Mouse (Mus musculus) neural tube, postnatal 0 days (tissue): ENCODE measurements around the gene Xlr3b. TPM values are rescaled to one million over a fixed set of nuclear protein-coding genes. Genes with fewer than 3 reads are reported as not detected.

Experiments used
- polyA plus RNA-seq: library from polyadenylated mRNA; unstranded; fragments of >200 nt; fragmentation: Nextera tagmentation; extraction: Ambion mirVana; gene quantifications from 2 replicates; pipeline ENCODE4 v1.2.1, GENCODE M21; 2015

The Xlr3b gene
- 1.4 and 21.8 TPM in 2 replicates for polyA plus RNA-seq

GRCm38 (mm10) chrX:73191934-73192333 is at the start of gene Xlr3b:
Gene Xlr3b (plus strand): TSS chrX:73192207.

GRCm38 (mm10) chrX:73148496-73148895 is 43.5 kb upstream of the Xlr3b start, which contains the start of gene Xlr5b:
Gene Xlr5b (plus strand): TSS chrX:73148796.

GRCm38 (mm10) chrX:73149350-73149749 is 42.7 kb upstream of the Xlr3b start, which contains the start of gene DXBay18:
Gene DXBay18 (minus strand): TSS chrX:73149450.

GRCm38 (mm10) chrX:73176889-73177288 is 15.1 kb upstream of the Xlr3b start, which contains the start of gene Spin2d:
Gene Spin2d (minus strand): TSS chrX:73176989.

GRCm38 (mm10) chrX:73213819-73214564 is 22.0 kb downstream of the Xlr3b start, which contains the start of gene Xlr4b:
Gene Xlr4b (plus strand): TSS chrX:73214333.

GRCm38 (mm10) chrX:73227914-73228605 is 36.1 kb downstream of the Xlr3b start, which contains the start of gene F8a:
Gene F8a (plus strand): TSS chrX:73228291.

GRCm38 (mm10) chrX:73242821-73243325 is 50.9 kb downstream of the Xlr3b start, which contains the start of gene Xlr4c:
Gene Xlr4c (minus strand): TSS chrX:73243130.

Other genes starting within 250 kb of the Xlr3b start
- gene Zfp185, start 204.9 kb upstream of the Xlr3b start, polyA plus RNA-seq: 0.43 and 0.97 TPM in 2 replicates
- gene Pnma5, start 155.1 kb upstream of the Xlr3b start, polyA plus RNA-seq: 0.23 and 0.27 TPM in 2 replicates
- 5.8 and 7.3 TPM in 2 replicates for gene Pnma3, start 127.4 kb upstream of the Xlr3b start, polyA plus RNA-seq
- gene Xlr4a, start 109.7 kb upstream of the Xlr3b start, polyA plus RNA-seq: 1.4 TPM in 1 of 2 replicates, not detected in the other
- gene Xlr3a, start 95.1 kb upstream of the Xlr3b start, polyA plus RNA-seq: 2.1 and 4.1 TPM in 2 replicates
- 0.41 and 1.2 TPM in 2 replicates for gene Gm14685, start 75.2 kb upstream of the Xlr3b start, polyA plus RNA-seq
- not detected in 2 replicates for gene Xlr5b, start 43.4 kb upstream of the Xlr3b start, polyA plus RNA-seq
- 0.84 TPM in 1 of 2 replicates, not detected in the other for gene DXBay18, start 42.8 kb upstream of the Xlr3b start, polyA plus RNA-seq
- gene Spin2d, start 15.2 kb upstream of the Xlr3b start, polyA plus RNA-seq: not detected in 2 replicates
- 0.94 TPM in 1 of 2 replicates, not detected in the other for gene Xlr4b, start 22.1 kb downstream of the Xlr3b start, polyA plus RNA-seq
- gene F8a, start 36.1 kb downstream of the Xlr3b start, polyA plus RNA-seq: 35.4 and 37.0 TPM in 2 replicates
- gene Xlr4c, start 50.9 kb downstream of the Xlr3b start, polyA plus RNA-seq: 0.18 and 0.58 TPM in 2 replicates
- 0.12 and 0.33 TPM in 2 replicates for gene Xlr3c, start 73.2 kb downstream of the Xlr3b start, polyA plus RNA-seq
- not detected in 2 replicates for gene Xlr5a, start 100.8 kb downstream of the Xlr3b start, polyA plus RNA-seq
- gene Xlr5c, start 100.8 kb downstream of the Xlr3b start, polyA plus RNA-seq: not detected in 2 replicates
- not detected in 2 replicates for gene Gm45015, start 144.6 kb downstream of the Xlr3b start, polyA plus RNA-seq
- gene Zfp275, start 150.4 kb downstream of the Xlr3b start, polyA plus RNA-seq: 5.0 and 5.6 TPM in 2 replicates
- 0.06 TPM in 1 of 2 replicates, not detected in the other for gene Gm18336, start 206.5 kb downstream of the Xlr3b start, polyA plus RNA-seq
- 1.3 and 1.9 TPM in 2 replicates for gene Zfp92, start 218.9 kb downstream of the Xlr3b start, polyA plus RNA-seq
- gene Trex2, start 243.1 kb downstream of the Xlr3b start, polyA plus RNA-seq: not detected in 2 replicates